Mouse (Mus musculus) forebrain, embryonic 15.5 days (tissue): Measurements from ENCODE around the gene Fam193b. TPM values are rescaled to one million over a fixed set of nuclear protein-coding genes. Genes with fewer than 3 reads are reported as not detected.

ENCODE experiments used
- ATAC-seq: fragments of 200-750 bp; cut with Nextera tagmentation; replicated peaks from 2 replicates; pipeline ENCODE4 v1.8.0; 2017; ENCODE audit warnings: mild to moderate bottlenecking, moderate TSS enrichment, moderate library complexity
- H3K27ac ChIP-seq: fragments of 300-500 bp; sonication (generic); replicated peaks from 2 replicates; pipeline ENCODE4 v1.5.1; 2015; ENCODE audit warnings: mild to moderate bottlenecking, inconsistent platforms
- H3K27me3 ChIP-seq: fragments of 300-500 bp; sonication (generic); 2 replicates; pipeline ENCODE4 v1.6.1; 2015; ENCODE audit warnings: inconsistent platforms
- H3K36me3 ChIP-seq: fragments of 300-500 bp; sonication (generic); 2 replicates; pipeline ENCODE4 v1.6.1; 2015; ENCODE audit warnings: mild to moderate bottlenecking, inconsistent platforms
- H3K4me1 ChIP-seq: fragments of 300-500 bp; sonication (generic); 2 replicates; pipeline ENCODE4 v1.6.1; 2015; ENCODE audit warnings: inconsistent platforms
- H3K4me2 ChIP-seq: fragments of 300-500 bp; sonication (generic); replicated peaks from 2 replicates; pipeline ENCODE4 v1.6.1; 2015; ENCODE audit warnings: mild to moderate bottlenecking, inconsistent platforms
- H3K4me3 ChIP-seq: fragments of 300-500 bp; sonication (generic); 2 replicates; pipeline ENCODE4 v1.5.1; 2015; ENCODE audit warnings: mild to moderate bottlenecking, inconsistent platforms
- H3K9ac ChIP-seq: fragments of 300-500 bp; sonication (generic); replicated peaks from 2 replicates; pipeline ENCODE4 v1.6.1; 2015; ENCODE audit warnings: mild to moderate bottlenecking, inconsistent platforms
- H3K9me3 ChIP-seq: fragments of 300-500 bp; sonication (generic); 2 replicates; pipeline ENCODE4 v1.6.1; 2016; ENCODE audit warnings: inconsistent platforms
- WGBS: fragments of 180-500 bp; shearing (Covaris S2); methylation state at CpG from one replicate; pipeline ENCODE4 v1.1.7; 2015; ENCODE audit warnings: mixed read lengths; 5-methylcytosine and 5-hydroxymethylcytosine counted together
- polyA plus RNA-seq: library from polyadenylated mRNA; unstranded; fragments of >200 nt; fragmentation: Nextera tagmentation; extraction: Ambion mirVana; gene quantifications from 2 replicates; pipeline ENCODE4 v1.2.1, GENCODE M21; 2015

Fam193b gene
- polyA plus RNA-seq = 62.4 and 64.3 TPM in 2 replicates

DNA sequence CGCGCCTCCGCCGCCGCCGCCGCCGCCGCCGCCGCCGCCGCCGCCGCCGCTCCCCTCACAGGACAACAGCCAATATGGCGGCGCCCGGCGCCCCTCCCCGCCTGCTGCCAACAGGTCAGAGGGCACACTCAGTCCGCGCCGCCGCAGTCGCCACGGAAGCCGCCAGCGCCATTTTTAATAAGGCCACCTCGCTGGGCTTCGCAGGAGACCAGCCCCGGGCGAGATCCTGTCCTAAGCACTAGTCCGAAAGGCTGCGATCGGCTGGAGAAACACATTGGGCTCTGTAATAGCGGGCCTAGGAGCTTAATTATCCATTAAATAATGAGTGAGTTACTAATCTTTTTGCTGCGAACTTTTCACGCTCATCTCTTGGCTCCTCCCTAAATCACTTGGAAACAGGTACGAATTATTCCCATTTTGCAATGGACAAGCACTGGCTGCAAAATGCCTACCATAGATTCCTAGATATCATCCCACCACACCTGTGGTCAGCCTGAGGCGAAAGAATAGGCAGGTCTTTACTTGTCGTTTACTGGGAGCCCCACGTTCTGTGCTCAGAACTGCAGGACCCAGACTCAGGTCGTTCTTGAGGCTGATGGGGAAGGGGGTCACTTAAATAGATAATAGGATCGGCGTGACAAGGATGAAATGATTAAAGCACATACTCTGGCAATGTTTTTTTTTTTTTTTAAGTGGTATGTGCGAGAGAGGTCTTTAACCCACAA, at the start of gene Fam193b:
Gene Fam193b, minus strand, starts transcription at position 94 of the 725 bp plus-strand sequence.
- Histone ChIP-seq H3K27me3 (no peaks in the 10 kb centered on the region), H3K9me3 (no peaks in the 10 kb centered on the region), H3K4me2 (peak within 1 kb of the TSS; percentile 92), H3K36me3 (no peaks in the 10 kb centered on the region; the same call in 1 of the 2 replicates), H3K9ac (peak within 1 kb of the TSS; percentile 98), H3K4me3 (peak within 1 kb of the TSS; percentile 94), H3K27ac (peak within 1 kb of the TSS; percentile 92), H3K4me1 (peaks cover 35% of the 10 kb centered on the region)
- ATAC-seq = peak; percentile 90
- WGBS = 1% methylated on average over 35 of the region's 47 CpGs

- ATAC-seq = no peak
- no peak overlapping the region for H3K4me3 ChIP-seq
- H3K9me3 ChIP-seq = no peaks in the 10 kb centered on the region
- H3K9ac ChIP-seq = no peak overlapping the region
- no peak overlapping the region for H3K27ac ChIP-seq
- H3K4me1 ChIP-seq = peaks cover 25% of the 10 kb centered on the region
- no peak overlapping the region for H3K4me2 ChIP-seq
- no peaks in the 10 kb centered on the region for H3K27me3 ChIP-seq
- peaks cover 5% of the 10 kb centered on the region; the same call in 1 of the 2 replicates for H3K36me3 ChIP-seq
- 73% methylated on average over 2 of the region's 2 CpGs for WGBS
Measured at GRCm38 (mm10) chr13:55620275-55620674, 49.4 kb upstream of the Fam193b start.

GRCm38 (mm10) chr13:55619328-55619727, 48.4 kb upstream of the Fam193b start:
- no peak overlapping the region for H3K4me3 ChIP-seq
- no peak overlapping the region for H3K9ac ChIP-seq
- no peaks in the 10 kb centered on the region for H3K36me3 ChIP-seq
- ATAC-seq = no peak
- WGBS = 92% methylated on average over 4 of the region's 4 CpGs
- no peaks in the 10 kb centered on the region for H3K9me3 ChIP-seq
- H3K4me1 ChIP-seq = peaks cover 17% of the 10 kb centered on the region
- H3K27me3 ChIP-seq = no peaks in the 10 kb centered on the region
- H3K4me2 ChIP-seq = no peak overlapping the region
- H3K27ac ChIP-seq = no peak overlapping the region

- 49% methylated on average over 5 of the region's 5 CpGs for WGBS
- Histone ChIP-seq H3K36me3 (peaks cover 20% of the 10 kb centered on the region; the same call in 1 of the 2 replicates), H3K27ac (no peak overlapping the region)
Measured at GRCm38 (mm10) chr13:55613471-55613870, 42.6 kb upstream of the Fam193b start.

DNA sequence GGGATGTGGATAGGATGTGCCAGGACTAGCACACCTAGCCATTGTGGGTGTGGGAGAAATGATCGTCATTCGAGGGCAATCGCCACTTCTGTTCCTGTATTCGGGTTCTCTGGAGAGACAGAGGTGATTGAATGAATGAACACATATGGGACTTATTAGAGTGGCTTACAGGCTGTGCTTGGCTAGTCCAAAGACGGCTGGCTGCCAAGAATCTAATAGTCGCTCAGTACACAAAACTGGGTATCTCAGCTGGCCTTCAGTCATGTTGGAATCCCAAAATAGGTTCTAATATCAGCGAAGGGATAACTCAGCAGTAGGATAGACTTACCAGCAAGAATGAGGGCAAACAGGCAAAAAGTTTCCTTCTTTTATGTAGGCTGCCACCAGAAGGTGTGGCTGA, 41.1 kb upstream of the Fam193b start:
- no peaks in the 10 kb centered on the region for H3K4me1 ChIP-seq
- peaks cover 28% of the 10 kb centered on the region; the same call in 1 of the 2 replicates for H3K36me3 ChIP-seq
- ATAC-seq = no peak
- H3K9me3 ChIP-seq = no peaks in the 10 kb centered on the region
- H3K4me2 ChIP-seq = no peak overlapping the region
- no peak overlapping the region for H3K27ac ChIP-seq
- WGBS = 87% methylated on average over 7 of the region's 7 CpGs
- no peak overlapping the region for H3K9ac ChIP-seq
- H3K4me3 ChIP-seq = no peak overlapping the region
- no peaks in the 10 kb centered on the region for H3K27me3 ChIP-seq

More at GRCm38 (mm10) chr13:55613471-55613870, 42.6 kb upstream of the Fam193b start:
- ATAC-seq = no peak
- Histone ChIP-seq H3K4me2 (no peak overlapping the region), H3K4me1 (no peaks in the 10 kb centered on the region), H3K4me3 (no peak overlapping the region), H3K27me3 (no peaks in the 10 kb centered on the region), H3K9me3 (no peaks in the 10 kb centered on the region), H3K9ac (no peak overlapping the region)

DNA sequence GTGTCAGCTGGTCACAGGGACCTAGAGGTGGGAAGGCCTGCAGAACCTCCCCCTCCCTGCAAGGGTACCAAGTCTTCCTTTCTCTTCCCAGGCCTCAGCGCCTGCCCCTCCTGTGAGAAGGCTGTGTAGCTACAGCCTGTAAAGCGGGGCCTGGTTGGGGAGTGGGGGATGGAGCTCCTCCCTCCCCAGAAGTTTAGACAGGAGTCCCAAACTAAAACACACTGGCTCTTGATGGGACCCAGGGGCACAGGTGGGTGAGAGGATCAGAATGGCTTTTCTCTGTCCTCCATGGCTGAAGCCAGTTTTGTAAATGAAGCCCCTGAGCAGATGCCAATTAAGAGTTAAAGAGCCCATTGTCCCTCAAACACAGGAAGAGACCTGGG, 36.7 kb upstream of the Fam193b start:
- Histone ChIP-seq H3K27ac (no peak overlapping the region), H3K9ac (no peak overlapping the region), H3K4me2 (no peak overlapping the region), H3K27me3 (no peaks in the 10 kb centered on the region), H3K9me3 (no peaks in the 10 kb centered on the region), H3K36me3 (peaks cover 31% of the 10 kb centered on the region; the same call in 1 of the 2 replicates), H3K4me3 (no peak overlapping the region), H3K4me1 (no peaks in the 10 kb centered on the region)
- ATAC-seq = no peak
- whole genome bisulfite sequencing = 81% methylated on average over 2 of the region's 2 CpGs

GRCm38 (mm10) chr13:55606899-55607623, 36.1 kb upstream of the Fam193b start:
- H3K27me3 ChIP-seq = no peaks in the 10 kb centered on the region
- peaks cover 30% of the 10 kb centered on the region; the same call in 1 of the 2 replicates for H3K36me3 ChIP-seq
- no peak for ATAC-seq
- no peaks in the 10 kb centered on the region for H3K9me3 ChIP-seq
- H3K4me1 ChIP-seq = peaks cover 4% of the 10 kb centered on the region
- H3K27ac ChIP-seq = no peak overlapping the region
- no peak overlapping the region for H3K4me2 ChIP-seq
- 82% methylated on average over 10 of the region's 10 CpGs for WGBS
- H3K9ac ChIP-seq = no peak overlapping the region
- H3K4me3 ChIP-seq = no peak overlapping the region

GRCm38 (mm10) chr13:55604606-55605005, 33.7 kb upstream of the Fam193b start:
- no peaks in the 10 kb centered on the region for H3K9me3 ChIP-seq
- 89% methylated on average over 3 of the region's 3 CpGs for WGBS
- H3K4me3 ChIP-seq = no peak overlapping the region
- no peak overlapping the region for H3K27ac ChIP-seq
- peaks cover 18% of the 10 kb centered on the region; the same call in 1 of the 2 replicates for H3K36me3 ChIP-seq
- peaks cover 22% of the 10 kb centered on the region for H3K4me1 ChIP-seq
- H3K9ac ChIP-seq = no peak overlapping the region
- H3K27me3 ChIP-seq = no peaks in the 10 kb centered on the region
- ATAC-seq = no peak
- no peak overlapping the region for H3K4me2 ChIP-seq

GRCm38 (mm10) chr13:55601611-55602010, 30.7 kb upstream of the Fam193b start:
- Histone ChIP-seq H3K9me3 (no peaks in the 10 kb centered on the region), H3K4me3 (peak overlapping the region; percentile 70; the same call in 1 of the 2 replicates), H3K4me2 (0 out of 2 replicates have a peak overlapping the region, but pooled peaks have one; percentile 59), H3K27me3 (no peaks in the 10 kb centered on the region), H3K4me1 (peaks cover 26% of the 10 kb centered on the region), H3K27ac (no peak overlapping the region), H3K36me3 (peaks cover 17% of the 10 kb centered on the region), H3K9ac (no peak overlapping the region)
- WGBS = 8% methylated on average over 3 of the region's 3 CpGs
- ATAC-seq = no peak

DNA sequence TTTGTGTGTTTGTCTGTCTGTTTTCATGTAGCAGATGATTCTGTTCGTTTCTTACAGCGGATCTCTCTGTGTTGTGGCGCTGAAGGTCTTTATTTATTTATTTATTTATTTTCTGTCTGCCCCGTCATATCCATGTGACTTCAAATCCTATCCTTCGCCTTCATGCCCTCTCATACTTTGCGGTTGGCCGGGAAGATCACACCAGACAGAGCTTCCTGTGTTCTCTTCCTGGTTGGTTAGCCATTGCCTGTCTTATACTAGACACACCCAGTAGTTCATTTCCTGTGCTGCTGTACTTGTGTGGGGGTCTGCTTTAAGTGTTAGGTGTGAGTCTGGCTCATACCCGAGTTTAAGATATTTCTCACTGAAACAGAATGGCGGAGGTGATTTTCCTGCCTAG, 29.7 kb upstream of the Fam193b start:
- Histone ChIP-seq H3K27me3 (no peaks in the 10 kb centered on the region), H3K9me3 (no peaks in the 10 kb centered on the region), H3K4me1 (peaks cover 26% of the 10 kb centered on the region), H3K9ac (peak overlapping the region; percentile 95), H3K4me3 (peak overlapping the region; percentile 70), H3K27ac (peak overlapping the region; percentile 72; the same call in 1 of the 2 replicates), H3K36me3 (peaks cover 24% of the 10 kb centered on the region), H3K4me2 (peak overlapping the region; percentile 59)
- no peak for ATAC-seq
- WGBS = 25% methylated on average over 9 of the region's 9 CpGs

DNA sequence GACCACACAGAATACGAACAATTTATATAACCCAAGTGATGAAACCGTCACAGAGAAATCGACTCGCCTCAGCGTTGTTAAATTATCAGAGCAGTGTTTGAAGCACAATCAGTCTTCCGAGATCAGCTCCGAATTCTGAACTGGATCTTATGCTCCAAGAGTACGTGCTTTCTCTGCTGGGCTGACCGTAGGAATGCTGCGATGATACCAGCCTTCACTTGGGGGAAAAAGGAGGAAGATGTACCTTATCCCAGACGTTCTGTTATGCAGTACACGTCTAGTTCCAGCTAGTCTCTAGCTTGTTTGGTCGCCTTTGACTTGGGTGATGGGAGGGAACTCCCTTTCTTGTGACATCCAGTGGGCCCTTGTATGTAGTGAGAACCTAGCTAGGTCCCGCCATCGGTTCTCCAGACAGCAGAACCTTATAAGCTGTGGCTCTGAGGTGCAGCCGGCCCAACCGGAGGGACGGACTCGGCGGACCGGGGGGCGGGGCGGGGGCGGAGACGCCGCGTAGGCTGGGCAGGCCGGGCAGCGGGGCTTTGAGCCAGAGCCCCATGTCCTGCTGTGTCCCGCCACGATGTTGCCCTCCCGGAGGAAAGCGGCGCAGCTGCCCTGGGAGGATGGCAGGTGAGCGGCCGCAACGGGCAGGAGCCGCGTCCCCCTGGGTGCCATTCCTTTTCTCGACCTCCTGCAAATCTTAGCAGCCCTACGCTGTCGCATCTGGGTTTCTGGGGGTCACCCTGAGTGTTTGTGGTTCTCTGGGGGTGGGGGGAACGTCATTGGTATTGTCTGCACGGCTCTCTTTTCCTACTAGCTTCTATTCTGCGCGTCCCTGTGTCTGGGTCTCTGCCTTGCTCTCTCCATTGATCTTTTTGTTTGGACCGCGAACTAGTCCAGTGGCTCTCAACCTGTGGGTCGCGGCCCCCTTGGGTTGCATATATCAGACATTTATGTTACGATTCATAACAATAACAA, 28.9 kb upstream of the Fam193b start, which contains the start of gene B4galt7:
Gene B4galt7, plus strand, starts transcription at position 331 of the 975 bp plus-strand sequence.
- Histone ChIP-seq H3K27me3 (no peaks in the 10 kb centered on the region), H3K36me3 (peaks cover 27% of the 10 kb centered on the region), H3K4me1 (peaks cover 26% of the 10 kb centered on the region), H3K4me3 (peak within 1 kb of the TSS; percentile 70), H3K9ac (peak within 1 kb of the TSS; percentile 95), H3K27ac (peak within 1 kb of the TSS; percentile 72), H3K9me3 (no peaks in the 10 kb centered on the region), H3K4me2 (peak within 1 kb of the TSS; percentile 59)
- 9% methylated on average over 51 of the region's 51 CpGs for WGBS
- peak; percentile 92 for ATAC-seq
